Mouse (Mus musculus): ENCODE measurements around the gene BC055324. TPM values are rescaled to one million over a fixed set of nuclear protein-coding genes. Genes with fewer than 3 reads are reported as not detected.
A peak's percentile ranks its signal among the peaks of the same experiment; 100 is the strongest.

Gene BC055324
- polyA plus RNA-seq, 1 experiment from 2014 or later = 2.9 TPM

- Histone ChIP-seq H3K9ac (ENCODE audit: low read length) (no peak overlapping the region), H3K4me1 (replicated peaks; ENCODE audit: control insufficient read depth, insufficient read depth) (no peaks in the 10 kb centered on the region), H3K27ac (replicated peaks) (no peak overlapping the region), H3K9me3 (ENCODE audit: control insufficient read depth, low read length) (no peaks in the 10 kb centered on the region), H3K27me3 (ENCODE audit: control insufficient read depth, insufficient read depth, low read length) (no peaks in the 10 kb centered on the region), H3K4me2 (replicated peaks; ENCODE audit: low read depth) (no peak overlapping the region), H3K4me3 (ENCODE audit: low read depth, low read length) (no peak overlapping the region), H3K36me3 (ENCODE audit: control insufficient read depth, insufficient read depth, low read length) (no peaks in the 10 kb centered on the region)
- 82% methylated on average over 11 of the region's 11 CpGs for WGBS
- TF ChIP-seq CTCF (IDR thresholded peaks at IDR 0.05; ENCODE audit: low read depth) (no peak), EP300 (optimal IDR thresholded peaks at IDR 0.05) (no peak)
- ATAC-seq (ENCODE audit: low FRiP score, low TSS enrichment) (no peak), DNase-seq (ENCODE audit: low spot score) (no peak)
Measured at GRCm38 (mm10) chr1:163911981-163912380, 82.6 kb downstream of the BC055324 start.

GRCm38 (mm10) chr1:163910785-163911184 is 83.8 kb downstream of the BC055324 start:
- H3K27me3 ChIP-seq (ENCODE audit: control insufficient read depth, insufficient read depth, low read length) = no peaks in the 10 kb centered on the region
- H3K27ac ChIP-seq (replicated peaks) = no peak overlapping the region
- ATAC-seq (ENCODE audit: low FRiP score, low TSS enrichment) (no peak), DNase-seq (ENCODE audit: low spot score) (no peak)
- no peak overlapping the region for H3K4me2 ChIP-seq (replicated peaks; ENCODE audit: low read depth)
- H3K9me3 ChIP-seq (ENCODE audit: control insufficient read depth, low read length) = no peaks in the 10 kb centered on the region
- 95% methylated on average over 9 of the region's 9 CpGs for WGBS
- H3K4me3 ChIP-seq (ENCODE audit: low read depth, low read length) = no peak overlapping the region
- H3K36me3 ChIP-seq (ENCODE audit: control insufficient read depth, insufficient read depth, low read length) = no peaks in the 10 kb centered on the region
- H3K4me1 ChIP-seq (replicated peaks; ENCODE audit: control insufficient read depth, insufficient read depth) = no peaks in the 10 kb centered on the region
- no peak overlapping the region for H3K9ac ChIP-seq (ENCODE audit: low read length)
- TF ChIP-seq CTCF (IDR thresholded peaks at IDR 0.05; ENCODE audit: low read depth) (no peak), EP300 (optimal IDR thresholded peaks at IDR 0.05) (no peak)

- Histone ChIP-seq H3K36me3 (ENCODE audit: control insufficient read depth, insufficient read depth, low read length) (no peaks in the 10 kb centered on the region), H3K27ac (replicated peaks) (no peak overlapping the region), H3K9me3 (ENCODE audit: control insufficient read depth, low read length) (no peaks in the 10 kb centered on the region), H3K9ac (ENCODE audit: low read length) (no peak overlapping the region), H3K4me1 (replicated peaks; ENCODE audit: control insufficient read depth, insufficient read depth) (no peaks in the 10 kb centered on the region), H3K4me2 (replicated peaks; ENCODE audit: low read depth) (no peak overlapping the region), H3K27me3 (ENCODE audit: control insufficient read depth, insufficient read depth, low read length) (no peaks in the 10 kb centered on the region), H3K4me3 (ENCODE audit: low read depth, low read length) (no peak overlapping the region)
- 2% methylated on average over 2 of the region's 2 CpGs for WGBS
- ATAC-seq (ENCODE audit: low FRiP score, low TSS enrichment) (no peak), DNase-seq (ENCODE audit: low spot score) (no peak)
- TF ChIP-seq CTCF (IDR thresholded peaks at IDR 0.05; ENCODE audit: low read depth) (peak; percentile 85), EP300 (optimal IDR thresholded peaks at IDR 0.05) (no peak)
Measured at GRCm38 (mm10) chr1:163910343-163910742, 84.3 kb downstream of the BC055324 start.

- H3K4me1 ChIP-seq (replicated peaks; ENCODE audit: control insufficient read depth, insufficient read depth) = no peaks in the 10 kb centered on the region
- no peak overlapping the region for H3K27ac ChIP-seq (replicated peaks)
- WGBS = 44% methylated on average over 11 of the region's 11 CpGs
- H3K9ac ChIP-seq (ENCODE audit: low read length) = no peak overlapping the region
- no peaks in the 10 kb centered on the region for H3K27me3 ChIP-seq (ENCODE audit: control insufficient read depth, insufficient read depth, low read length)
- no peaks in the 10 kb centered on the region for H3K9me3 ChIP-seq (ENCODE audit: control insufficient read depth, low read length)
- no peaks in the 10 kb centered on the region for H3K36me3 ChIP-seq (ENCODE audit: control insufficient read depth, insufficient read depth, low read length)
- H3K4me2 ChIP-seq (replicated peaks; ENCODE audit: low read depth) = no peak overlapping the region
- H3K4me3 ChIP-seq (ENCODE audit: low read depth, low read length) = no peak overlapping the region
- no peak for DNase-seq (ENCODE audit: low spot score)
- TF ChIP-seq CTCF (IDR thresholded peaks at IDR 0.05; ENCODE audit: low read depth) (no peak), EP300 (optimal IDR thresholded peaks at IDR 0.05) (no peak)
- ATAC-seq (ENCODE audit: low FRiP score, low TSS enrichment) = no peak
Measured at GRCm38 (mm10) chr1:163908389-163908788, 86.2 kb downstream of the BC055324 start.

GRCm38 (mm10) chr1:163907007-163907811 is 87.4 kb downstream of the BC055324 start:
- 29% methylated on average over 4 of the region's 4 CpGs for WGBS
- DNase-seq (ENCODE audit: low spot score) (no peak), ATAC-seq (ENCODE audit: low FRiP score, low TSS enrichment) (no peak)
- no peaks in the 10 kb centered on the region for H3K36me3 ChIP-seq (ENCODE audit: control insufficient read depth, insufficient read depth, low read length)
- no peaks in the 10 kb centered on the region for H3K4me1 ChIP-seq (replicated peaks; ENCODE audit: control insufficient read depth, insufficient read depth)
- no peak overlapping the region for H3K4me2 ChIP-seq (replicated peaks; ENCODE audit: low read depth)
- no peaks in the 10 kb centered on the region for H3K9me3 ChIP-seq (ENCODE audit: control insufficient read depth, low read length)
- no peak overlapping the region for H3K27ac ChIP-seq (replicated peaks)
- no peak overlapping the region for H3K4me3 ChIP-seq (ENCODE audit: low read depth, low read length)
- no peak overlapping the region; the same call in 1 of the 2 replicates for H3K9ac ChIP-seq (ENCODE audit: low read length)
- no peaks in the 10 kb centered on the region for H3K27me3 ChIP-seq (ENCODE audit: control insufficient read depth, insufficient read depth, low read length)
- TF ChIP-seq CTCF (IDR thresholded peaks at IDR 0.05; ENCODE audit: low read depth) = no peak
- TF ChIP-seq EP300 (optimal IDR thresholded peaks at IDR 0.05) = no peak

GRCm38 (mm10) chr1:163903411-163903810 is 91.2 kb downstream of the BC055324 start:
- Histone ChIP-seq H3K27me3 (ENCODE audit: control insufficient read depth, insufficient read depth, low read length) (no peaks in the 10 kb centered on the region), H3K9me3 (ENCODE audit: control insufficient read depth, low read length) (no peaks in the 10 kb centered on the region), H3K4me1 (replicated peaks; ENCODE audit: control insufficient read depth, insufficient read depth) (no peaks in the 10 kb centered on the region), H3K27ac (replicated peaks) (no peak overlapping the region), H3K36me3 (ENCODE audit: control insufficient read depth, insufficient read depth, low read length) (no peaks in the 10 kb centered on the region), H3K4me2 (replicated peaks; ENCODE audit: low read depth) (no peak overlapping the region), H3K9ac (ENCODE audit: low read length) (no peak overlapping the region), H3K4me3 (ENCODE audit: low read depth, low read length) (no peak overlapping the region)
- no peak for TF ChIP-seq CTCF (IDR thresholded peaks at IDR 0.05; ENCODE audit: low read depth)
- no peak for TF ChIP-seq EP300 (optimal IDR thresholded peaks at IDR 0.05)
- ATAC-seq (ENCODE audit: low FRiP score, low TSS enrichment) = no peak
- 89% methylated on average over 3 of the region's 3 CpGs for WGBS
- no peak for DNase-seq (ENCODE audit: low spot score)
